Mouse (Mus musculus) right cerebral cortex, postnatal 10 days (tissue): ENCODE results near the gene Ms4a6b.
"Not testable (repeated sequence)": the region's sequence is repeated elsewhere in the genome, so short reads cannot be mapped to it uniquely, and the experiment has no call there.

Experiments used
- DNase-seq, 2 experiments: peaks; one replicate each; pipeline ENCODE4 v3.0.0; 2021; ENCODE audit warnings: low spot score in 2 of 2

Gene Ms4a6b

GRCm38 (mm10) chr19:11516246-11516645, at the start of gene Ms4a6b:
Ms4a6b (plus strand) TSS chr19:11516512.
- no peak for DNase-seq

- DNase-seq = not testable (repeated sequence)
Measured at GRCm38 (mm10) chr19:11468361-11468760, 48.0 kb upstream of the Ms4a6b start.

GRCm38 (mm10) chr19:11469215-11469614, 47.1 kb upstream of the Ms4a6b start, which contains the start of gene Ms4a6c:
Ms4a6c (plus strand) TSS chr19:11469366.
- not testable (repeated sequence) for DNase-seq

- no peak for DNase-seq
Measured at GRCm38 (mm10) chr19:11479714-11480113, 36.6 kb upstream of the Ms4a6b start.

GRCm38 (mm10) chr19:11482684-11483083, 33.6 kb upstream of the Ms4a6b start:
- DNase-seq = no peak

- no peak for DNase-seq
Measured at GRCm38 (mm10) chr19:11483941-11484340, 32.4 kb upstream of the Ms4a6b start.

- DNase-seq = no peak
Measured at GRCm38 (mm10) chr19:11484388-11484787, 31.9 kb upstream of the Ms4a6b start.

- no peak for DNase-seq
Measured at GRCm38 (mm10) chr19:11485266-11485665, 31.0 kb upstream of the Ms4a6b start.

GRCm38 (mm10) chr19:11485746-11486145, 30.6 kb upstream of the Ms4a6b start, which contains the start of gene Gm8369:
Gm8369 (plus strand) TSS chr19:11485938.
- peak in 1 of 2 experiments; percentile 40 for DNase-seq

GRCm38 (mm10) chr19:11486599-11486998, 29.7 kb upstream of the Ms4a6b start:
- DNase-seq = no peak

GRCm38 (mm10) chr19:11491406-11492189, 24.7 kb upstream of the Ms4a6b start:
- no peak for DNase-seq

GRCm38 (mm10) chr19:11492671-11493070, 23.6 kb upstream of the Ms4a6b start:
- no peak for DNase-seq

GRCm38 (mm10) chr19:11494519-11494918, 21.8 kb upstream of the Ms4a6b start:
- DNase-seq = no peak

GRCm38 (mm10) chr19:11496361-11496760, 20.0 kb upstream of the Ms4a6b start:
- no peak for DNase-seq

GRCm38 (mm10) chr19:11497300-11497699, 19.0 kb upstream of the Ms4a6b start:
- not testable (repeated sequence) for DNase-seq

- no peak for DNase-seq
Measured at GRCm38 (mm10) chr19:11500796-11501195, 15.5 kb upstream of the Ms4a6b start.

- no peak for DNase-seq
Measured at GRCm38 (mm10) chr19:11501326-11501725, 15.0 kb upstream of the Ms4a6b start.

- DNase-seq = no peak
Measured at GRCm38 (mm10) chr19:11504857-11505256, 11.5 kb upstream of the Ms4a6b start.

GRCm38 (mm10) chr19:11513458-11513857, 2.9 kb upstream of the Ms4a6b start:
- DNase-seq = no peak

- DNase-seq = no peak
Measured at GRCm38 (mm10) chr19:11516845-11517244, 533 bp downstream of the Ms4a6b start.

- peak; percentile 20 to 24 for DNase-seq
Measured at GRCm38 (mm10) chr19:11517373-11517772, 1.1 kb downstream of the Ms4a6b start.

GRCm38 (mm10) chr19:11518356-11518755, 2.0 kb downstream of the Ms4a6b start:
- not testable (repeated sequence) for DNase-seq

- no peak for DNase-seq
Measured at GRCm38 (mm10) chr19:11520146-11520545, 3.8 kb downstream of the Ms4a6b start.
